Mouse (Mus musculus): Measurements from ENCODE around the gene Tmsb15b2. TPM values are rescaled to one million over a fixed set of nuclear protein-coding genes. Genes with fewer than 3 reads are reported as not detected.
A peak's percentile ranks its signal among the peaks of the same experiment; 100 is the strongest.
"Not testable (repeated sequence)": the region's sequence is repeated elsewhere in the genome, so short reads cannot be mapped to it uniquely, and the experiment has no call there.

Tmsb15b2 gene
- 84.2 and 94.6 TPM in 2 replicates for polyA plus RNA-seq (2016; fragmentation: Nextera tagmentation; extraction: Ambion mirVana)

- WGBS, result 88% methylated on average over 6 of the region's 6 CpGs
- H3K27me3 ChIP-seq; H3K4me1 ChIP-seq; H3K36me3 ChIP-seq (replicated peaks); ATAC-seq (ENCODE audit: low FRiP score); H3K27ac ChIP-seq; H3K9me3 ChIP-seq: not testable (repeated sequence)
- H3K4me3 ChIP-seq (replicated peaks), result peak within 1 kb of the TSS; percentile 44
- H3K4me2 ChIP-seq, result peak within 1 kb of the TSS; percentile 51
- H3K9ac ChIP-seq, result 0 out of 2 replicates have a peak within 1 kb of the TSS, but pooled peaks have one; percentile 5
These were observed at the start of gene Tmsb15b2 for GRCm38 (mm10) chrX:136975397-136975796. Gene Tmsb15b2 (minus strand): TSS chrX:136975497.

- Histone ChIP-seq H3K4me2 (no peak overlapping the region), H3K27ac (no peak overlapping the region), H3K9me3 (no peaks in the 10 kb centered on the region), H3K27me3 (no peaks in the 10 kb centered on the region), H3K4me3 (replicated peaks) (no peak overlapping the region), H3K4me1 (no peaks in the 10 kb centered on the region), H3K9ac (no peak overlapping the region), H3K36me3 (replicated peaks) (no peaks in the 10 kb centered on the region)
- WGBS, result 43% methylated on average over 1 of the region's 1 CpGs
- ATAC-seq (ENCODE audit: low FRiP score), result no peak
These were observed 44.0 kb upstream of the Tmsb15b2 start for GRCm38 (mm10) chrX:137019310-137019709.

- no peak for ATAC-seq (ENCODE audit: low FRiP score)
- Histone ChIP-seq H3K4me2 (no peak overlapping the region), H3K9ac (no peak overlapping the region), H3K4me1 (no peaks in the 10 kb centered on the region), H3K27me3 (no peaks in the 10 kb centered on the region), H3K9me3 (no peaks in the 10 kb centered on the region), H3K4me3 (replicated peaks) (no peak overlapping the region), H3K27ac (no peak overlapping the region), H3K36me3 (replicated peaks) (no peaks in the 10 kb centered on the region)
- WGBS, result 73% methylated on average over 1 of the region's 1 CpGs
These were observed 42.4 kb upstream of the Tmsb15b2 start for GRCm38 (mm10) chrX:137017668-137018067.

- Histone ChIP-seq H3K27me3 (no peaks in the 10 kb centered on the region), H3K4me1 (no peaks in the 10 kb centered on the region), H3K4me2 (no peak overlapping the region), H3K4me3 (replicated peaks) (no peak overlapping the region), H3K36me3 (replicated peaks) (no peaks in the 10 kb centered on the region), H3K9me3 (no peaks in the 10 kb centered on the region), H3K9ac (no peak overlapping the region), H3K27ac (no peak overlapping the region)
- 56% methylated on average over 6 of the region's 6 CpGs for WGBS
- no peak; the same call in 1 of the 2 replicates for ATAC-seq (ENCODE audit: low FRiP score)
These were observed 39.9 kb upstream of the Tmsb15b2 start for GRCm38 (mm10) chrX:137015099-137015709.

- H3K4me2 ChIP-seq, result no peak overlapping the region
- H3K4me1 ChIP-seq, result peaks cover 6% of the 10 kb centered on the region; the same call in 1 of the 2 replicates
- H3K27me3 ChIP-seq, result peaks cover 15% of the 10 kb centered on the region; the same call in 1 of the 2 replicates
- H3K9ac ChIP-seq, result no peak overlapping the region
- no peak overlapping the region for H3K27ac ChIP-seq
- no peak overlapping the region for H3K4me3 ChIP-seq (replicated peaks)
- H3K36me3 ChIP-seq (replicated peaks), result no peaks in the 10 kb centered on the region
- 86% methylated on average over 2 of the region's 2 CpGs for WGBS
- no peaks in the 10 kb centered on the region for H3K9me3 ChIP-seq
- no peak for ATAC-seq (ENCODE audit: low FRiP score)
These were observed 21.0 kb upstream of the Tmsb15b2 start for GRCm38 (mm10) chrX:136996256-136996655.

GRCm38 (mm10) chrX:136993641-136994040 is 18.3 kb upstream of the Tmsb15b2 start:
- Histone ChIP-seq H3K4me1 (peaks cover 6% of the 10 kb centered on the region; the same call in 1 of the 2 replicates), H3K9me3 (no peaks in the 10 kb centered on the region), H3K4me2 (peak overlapping the region; percentile 58), H3K9ac (peak overlapping the region; percentile 58), H3K36me3 (replicated peaks) (no peaks in the 10 kb centered on the region), H3K4me3 (replicated peaks) (peak overlapping the region; percentile 47), H3K27ac (peak overlapping the region; percentile 83), H3K27me3 (peaks cover 19% of the 10 kb centered on the region; the same call in 1 of the 2 replicates)
- WGBS, result 23% methylated on average over 14 of the region's 14 CpGs
- ATAC-seq (ENCODE audit: low FRiP score), result no peak

- Histone ChIP-seq H3K27ac (peak within 1 kb of the TSS; percentile 83), H3K4me3 (replicated peaks) (peak within 1 kb of the TSS; percentile 47), H3K9me3 (no peaks in the 10 kb centered on the region), H3K36me3 (replicated peaks) (no peaks in the 10 kb centered on the region), H3K4me2 (peak within 1 kb of the TSS; percentile 58), H3K9ac (peak within 1 kb of the TSS; percentile 58), H3K4me1 (peaks cover 6% of the 10 kb centered on the region; the same call in 1 of the 2 replicates), H3K27me3 (peaks cover 19% of the 10 kb centered on the region; the same call in 1 of the 2 replicates)
- WGBS, result 18% methylated on average over 26 of the region's 26 CpGs
- ATAC-seq (ENCODE audit: low FRiP score), result peak; percentile 99
These were observed 17.8 kb upstream of the Tmsb15b2 start, which contains the start of gene Zcchc18 for GRCm38 (mm10) chrX:136992978-136993547. Gene Zcchc18 (plus strand): TSS chrX:136993155.

- H3K9ac ChIP-seq, result peak overlapping the region; percentile 58
- 25% methylated on average over 19 of the region's 19 CpGs for WGBS
- H3K4me1 ChIP-seq, result peaks cover 6% of the 10 kb centered on the region; the same call in 1 of the 2 replicates
- no peaks in the 10 kb centered on the region for H3K36me3 ChIP-seq (replicated peaks)
- H3K27me3 ChIP-seq, result peaks cover 19% of the 10 kb centered on the region; the same call in 1 of the 2 replicates
- H3K4me2 ChIP-seq, result peak overlapping the region; percentile 58
- no peaks in the 10 kb centered on the region for H3K9me3 ChIP-seq
- H3K4me3 ChIP-seq (replicated peaks), result peak overlapping the region; percentile 47
- peak overlapping the region; percentile 66 for H3K27ac ChIP-seq
- ATAC-seq (ENCODE audit: low FRiP score), result peak; percentile 66
These were observed 17.1 kb upstream of the Tmsb15b2 start for GRCm38 (mm10) chrX:136992191-136992965.

- H3K4me1 ChIP-seq, result peaks cover 6% of the 10 kb centered on the region; the same call in 1 of the 2 replicates
- H3K27me3 ChIP-seq, result peaks cover 19% of the 10 kb centered on the region; the same call in 1 of the 2 replicates
- H3K4me2 ChIP-seq, result peak overlapping the region; percentile 58; the same call in 1 of the 2 replicates
- H3K9me3 ChIP-seq, result no peaks in the 10 kb centered on the region
- H3K9ac ChIP-seq, result no peak overlapping the region
- 60% methylated on average over 2 of the region's 2 CpGs for WGBS
- no peak for ATAC-seq (ENCODE audit: low FRiP score)
- no peak overlapping the region for H3K4me3 ChIP-seq (replicated peaks)
- H3K36me3 ChIP-seq (replicated peaks), result no peaks in the 10 kb centered on the region
- H3K27ac ChIP-seq, result no peak overlapping the region
These were observed 16.0 kb upstream of the Tmsb15b2 start for GRCm38 (mm10) chrX:136991274-136991673.

GRCm38 (mm10) chrX:136986039-136986438 is 10.7 kb upstream of the Tmsb15b2 start:
- Histone ChIP-seq H3K4me1 (no peaks in the 10 kb centered on the region), H3K27ac (no peak overlapping the region), H3K9ac (no peak overlapping the region), H3K9me3 (no peaks in the 10 kb centered on the region), H3K36me3 (replicated peaks) (no peaks in the 10 kb centered on the region), H3K4me3 (replicated peaks) (no peak overlapping the region), H3K4me2 (no peak overlapping the region), H3K27me3 (0 out of 2 replicates have a peak, but pooled peaks cover 1% of the 10 kb centered on the region)
- no peak for ATAC-seq (ENCODE audit: low FRiP score)

GRCm38 (mm10) chrX:136978616-136979015 is 3.3 kb upstream of the Tmsb15b2 start:
- Histone ChIP-seq H3K36me3 (replicated peaks) (no peaks in the 10 kb centered on the region), H3K27ac (no peak overlapping the region), H3K4me3 (replicated peaks) (no peak overlapping the region), H3K4me2 (no peak overlapping the region), H3K9ac (no peak overlapping the region), H3K9me3 (no peaks in the 10 kb centered on the region), H3K4me1 (no peaks in the 10 kb centered on the region), H3K27me3 (no peaks in the 10 kb centered on the region)
- ATAC-seq (ENCODE audit: low FRiP score), result no peak

- H3K9ac ChIP-seq, result 0 out of 2 replicates have a peak within 1 kb of the TSS, but pooled peaks have one; percentile 5
- peak within 1 kb of the TSS; percentile 51 for H3K4me2 ChIP-seq
- peak within 1 kb of the TSS; percentile 44 for H3K4me3 ChIP-seq (replicated peaks)
- H3K27me3 ChIP-seq, result no peaks in the 10 kb centered on the region
- no peak within 1 kb of the TSS for H3K27ac ChIP-seq
- no peaks in the 10 kb centered on the region for H3K36me3 ChIP-seq (replicated peaks)
- peak; percentile 100 for ATAC-seq (ENCODE audit: low FRiP score)
- WGBS, result 32% methylated on average over 15 of the region's 15 CpGs
- no peaks in the 10 kb centered on the region for H3K4me1 ChIP-seq
- no peaks in the 10 kb centered on the region for H3K9me3 ChIP-seq
These were observed 1.3 kb upstream of the Tmsb15b2 start, which contains the start of the genes Tmsb15l and Tmsb15b1 for GRCm38 (mm10) chrX:136976424-136977084. Gene Tmsb15l (minus strand): TSS chrX:136976869. Gene Tmsb15b1 (minus strand): TSS chrX:136976874.

All from forebrain, embryonic 12.5 days (tissue).